Mouse (Mus musculus) neutrophil, adult 59 days (primary cell): Measurements from ENCODE around the gene Mark3. TPM values are rescaled to one million over a fixed set of nuclear protein-coding genes. Genes with fewer than 3 reads are reported as not detected.

Source experiments
- total RNA-seq, 2 experiments: library from RNA; stranded (reverse); gene quantifications; 1 replicate in 1 of 2; 2 replicates in 1 of 2; pipeline ENCODE4 v1.2.4; 2023

Gene Mark3
- total RNA-seq = 10 to 100 TPM; 55.4 to 63.9 TPM

DNA sequence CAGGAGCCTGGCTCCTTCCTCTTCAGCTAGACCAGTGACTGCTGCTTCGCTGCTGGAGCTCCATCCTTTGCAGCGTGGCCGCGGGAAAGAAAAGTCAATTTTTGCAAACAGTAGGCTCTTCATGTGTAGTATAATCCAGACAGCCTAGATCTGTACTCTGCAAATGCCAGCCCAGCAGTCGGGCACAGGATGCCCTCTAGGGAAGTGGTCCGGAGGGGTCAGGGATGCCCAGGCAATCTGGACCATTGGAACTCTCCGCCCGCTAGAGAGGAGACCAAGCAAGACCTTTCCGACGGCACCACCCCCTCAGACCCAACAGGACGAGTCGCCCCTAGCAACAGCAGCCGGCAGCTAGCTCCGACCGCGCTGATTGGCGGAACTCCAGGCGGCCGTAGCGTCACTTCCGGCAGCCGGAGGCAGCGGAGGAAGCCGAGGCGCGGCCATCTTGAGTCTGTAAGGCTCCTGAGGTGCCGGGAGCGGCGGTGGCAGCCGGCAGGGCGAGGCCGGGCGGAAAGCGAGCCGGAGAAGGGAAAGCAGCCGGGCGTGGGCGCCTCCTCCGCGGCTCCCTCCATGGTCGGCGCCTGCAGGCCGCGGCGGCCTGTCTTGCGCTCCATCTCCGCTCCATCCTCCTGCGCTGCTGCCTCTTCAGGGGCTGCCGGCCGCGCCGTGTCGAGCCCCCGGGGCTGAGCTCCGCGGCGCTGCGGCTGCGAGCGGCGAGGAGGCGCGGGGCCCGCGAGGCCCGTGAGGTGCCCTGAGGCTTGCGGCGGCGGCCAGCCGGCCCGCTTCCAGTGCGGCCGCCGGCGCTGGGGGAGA lies at the start of gene Mark3:
Mark3 (plus strand) TSS at position 450 of the 813 bp plus-strand sequence.

DNA sequence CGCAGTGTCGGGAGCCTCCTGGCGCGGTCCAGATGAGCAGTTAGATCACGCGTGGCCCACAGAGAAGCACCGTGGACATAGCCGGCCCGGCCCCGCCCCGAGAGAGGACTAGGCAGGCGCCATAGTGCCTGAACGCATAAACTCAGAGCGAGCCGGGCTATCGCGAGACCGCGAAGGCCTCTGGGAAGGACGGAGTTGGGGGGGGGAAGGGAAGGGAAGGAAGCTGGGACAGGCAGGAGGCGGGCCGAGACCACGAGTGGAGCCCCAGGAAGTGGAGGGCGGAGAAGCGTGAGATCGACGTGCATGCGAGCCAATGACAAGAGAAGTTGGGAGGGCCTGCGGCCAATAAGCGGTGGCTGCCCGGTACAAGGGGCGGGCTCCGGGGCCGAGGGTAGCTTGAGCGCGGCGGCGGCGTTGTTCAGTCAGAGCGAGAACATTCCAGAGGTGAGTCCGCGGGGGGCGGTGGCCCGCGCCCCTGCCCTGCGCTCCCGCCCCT lies 36.5 kb upstream of the Mark3 start, which contains the start of gene Eif5:
Eif5 (plus strand) TSS at position 221 of the 496 bp plus-strand sequence.

DNA sequence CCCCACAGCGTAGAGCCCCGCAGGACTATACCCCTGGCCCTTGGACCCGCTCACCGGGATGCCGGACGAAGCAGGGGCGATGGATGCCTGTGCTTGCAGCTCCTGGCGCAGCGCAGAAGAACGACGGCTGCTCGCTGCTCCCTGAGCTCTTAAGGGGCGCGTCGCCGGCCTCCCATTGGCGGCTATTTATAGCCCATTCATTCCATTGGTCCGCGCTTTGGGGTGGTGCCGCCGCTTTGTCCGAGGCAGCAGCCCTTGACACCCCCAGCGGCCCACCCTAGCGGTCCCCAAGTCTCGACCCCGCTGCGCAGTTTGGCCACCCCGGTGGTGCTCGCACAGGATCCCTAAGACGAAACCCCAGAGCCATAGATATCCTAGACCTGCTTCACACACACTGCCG lies 97.9 kb downstream of the Mark3 start, which contains the start of gene Ckb:
Ckb (minus strand) TSS at position 163 of the 400 bp plus-strand sequence.

DNA sequence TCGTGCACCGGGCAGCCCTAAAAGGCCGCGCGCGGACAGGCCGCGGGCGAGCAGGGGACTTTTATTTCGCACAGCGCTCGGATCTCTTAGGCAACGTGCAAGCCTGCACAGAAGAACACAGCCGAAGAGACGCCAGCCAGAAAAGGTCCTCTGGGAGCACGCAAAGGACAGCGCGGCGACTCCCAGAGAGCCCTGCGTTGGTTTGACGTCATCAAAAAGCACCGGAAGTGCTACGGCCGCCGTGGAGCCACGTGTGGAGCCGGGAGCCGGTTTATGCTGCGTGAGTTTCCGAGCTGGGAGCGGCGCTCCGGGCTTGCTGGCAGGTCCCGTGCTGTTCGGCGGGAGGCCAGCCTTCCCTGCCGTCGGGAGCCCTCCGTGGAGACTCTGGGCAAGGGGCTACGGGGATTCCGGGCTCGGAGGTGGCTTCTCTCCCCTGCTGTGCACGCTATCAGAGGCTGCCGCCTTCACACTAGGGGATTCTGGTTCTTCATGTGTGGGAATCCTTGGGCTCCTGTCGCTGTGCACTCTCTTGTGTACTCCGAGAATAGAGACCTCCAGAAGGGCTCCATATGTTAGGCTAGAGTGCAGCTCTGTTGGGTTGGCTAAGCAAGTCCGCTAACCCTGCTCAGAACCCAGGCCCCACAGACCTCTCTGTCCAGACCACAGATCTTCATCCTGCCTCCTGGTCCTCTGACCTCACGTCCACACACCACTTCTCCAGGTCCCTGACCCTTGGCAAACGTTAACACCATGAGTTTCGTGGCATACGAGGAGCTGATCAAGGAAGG lies 103.8 kb downstream of the Mark3 start, which contains the start of gene Trmt61a:
Trmt61a (plus strand) TSS at position 224 of the 788 bp plus-strand sequence.

Other genes with a start within 250 kb of the Mark3 start
- 10 to 100 TPM; 11.5 to 18.4 TPM for gene Cdc42bpb, start 196.8 kb upstream of the Mark3 start, total RNA-seq
- gene Lbhd2, start 167.7 kb upstream of the Mark3 start, total RNA-seq = not detected
- under 1 TPM; 0.38 to 0.77 TPM for gene Exoc3l4, start 157.5 kb upstream of the Mark3 start, total RNA-seq
- 100 to 1,000 TPM; 216 to 263 TPM for gene Tnfaip2, start 132.1 kb upstream of the Mark3 start, total RNA-seq
- under 1 TPM in 1 of 2 experiments, not detected in 1; 0.31 TPM for gene Gm266, start 88.7 kb upstream of the Mark3 start, total RNA-seq
- 100 to 1,000 TPM; 661 TPM for gene Eif5, start 36.5 kb upstream of the Mark3 start, total RNA-seq
- 1 to 10 TPM; 3.1 to 5.9 TPM for gene Ckb, start 97.8 kb downstream of the Mark3 start, total RNA-seq
- 1 to 10 TPM; 2.7 to 4.6 TPM for gene Trmt61a, start 103.6 kb downstream of the Mark3 start, total RNA-seq
- gene Bag5, start 138.7 kb downstream of the Mark3 start, total RNA-seq = 1 to 10 TPM; 7.9 to 9.7 TPM
- gene Apopt1, start 138.7 kb downstream of the Mark3 start, total RNA-seq = 10 to 100 TPM; 13.2 to 16.8 TPM
- 10 to 100 TPM; 47.0 to 50.7 TPM for gene Klc1, start 184.3 kb downstream of the Mark3 start, total RNA-seq
- 1 to 10 TPM; 3.4 to 5.9 TPM for gene Xrcc3, start 239.3 kb downstream of the Mark3 start, total RNA-seq
- 1 to 10 TPM; 1.8 to 5.1 TPM for gene Zfyve21, start 239.6 kb downstream of the Mark3 start, total RNA-seq